Mouse (Mus musculus): ENCODE data around the gene Rnf135.

DNA sequence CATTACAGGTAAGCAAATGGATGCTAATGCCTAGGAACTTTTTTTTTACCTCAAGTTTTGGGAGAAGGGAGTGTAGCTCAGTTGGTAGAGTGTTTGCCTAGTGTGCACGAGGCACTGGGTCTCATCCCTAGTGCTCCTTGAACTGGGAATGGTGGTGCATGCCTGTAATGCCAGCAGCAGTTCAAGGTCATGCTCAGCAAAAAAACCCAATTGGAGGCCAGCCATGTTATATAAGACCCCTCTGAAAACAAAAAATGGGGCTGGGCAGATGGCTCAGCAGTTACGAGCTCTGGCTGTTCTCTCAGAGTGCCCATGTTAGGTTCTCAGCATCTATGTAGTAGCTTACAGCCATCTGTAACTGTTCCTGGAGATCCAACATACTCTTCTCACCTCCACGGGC is 64.9 kb downstream of the Rnf135 start:
- TF ChIP-seq CTCF (IDR thresholded peaks at IDR 0.05; ENCODE audit: insufficient read depth, low read depth, low read length) (no peak), POLR2A (IDR thresholded peaks at IDR 0.05; ENCODE audit: insufficient read depth, low read depth, low read length) (no peak)
